Mouse (Mus musculus) CD4-positive, CD25-positive, alpha-beta regulatory T cell (primary cell): ENCODE results near the gene Gm17631. TPM values are rescaled to one million over a fixed set of nuclear protein-coding genes. Genes with fewer than 3 reads are reported as not detected.

Experiments
- polyA plus RNA-seq: library from polyadenylated mRNA; unstranded; fragments of 100-300 nt; shearing (Covaris generic); gene quantifications from one replicate; pipeline ENCODE4 v1.2.1, GENCODE M21; 2017

Gm17631 gene
- polyA plus RNA-seq, result not detected

GRCm38 (mm10) chr6:129862349-129862748 lies at the start of gene Gm17631:
TSS of gene Gm17631 (plus strand) at chr6:129862649.

GRCm38 (mm10) chr6:129876549-129876948 lies 14.1 kb downstream of the Gm17631 start, which contains the start of gene Klra17:
TSS of gene Klra17 (minus strand) at chr6:129876672.

Other genes with a start within 250 kb of the Gm17631 start
- gene Klrk1, start 238.8 kb upstream of the Gm17631 start, polyA plus RNA-seq, result 0.49 TPM
- not detected for gene Klrc3, start 219.3 kb upstream of the Gm17631 start, polyA plus RNA-seq
- 0.06 TPM for gene Klrc2, start 202.0 kb upstream of the Gm17631 start, polyA plus RNA-seq
- not detected for gene Klrc1, start 183.7 kb upstream of the Gm17631 start, polyA plus RNA-seq
- gene Klri1, start 145.5 kb upstream of the Gm17631 start, polyA plus RNA-seq, result not detected
- 0.05 TPM for gene Klri2, start 122.2 kb upstream of the Gm17631 start, polyA plus RNA-seq
- gene Gm156, start 78.4 kb upstream of the Gm17631 start, polyA plus RNA-seq, result not detected
- gene Klra17, start 14.0 kb downstream of the Gm17631 start, polyA plus RNA-seq, result not detected
- not detected for gene Klra5, start 55.0 kb downstream of the Gm17631 start, polyA plus RNA-seq
- not detected for gene Klra6, start 164.3 kb downstream of the Gm17631 start, polyA plus RNA-seq
- gene Klra4, start 204.6 kb downstream of the Gm17631 start, polyA plus RNA-seq, result not detected